Mouse (Mus musculus): Measurements from ENCODE around the gene Gfod2. TPM values are rescaled to one million over a fixed set of nuclear protein-coding genes. Genes with fewer than 3 reads are reported as not detected.

Gfod2 gene
- polyA plus RNA-seq (2016; fragmentation: Nextera tagmentation; extraction: Ambion mirVana): 52.9 and 58.8 TPM in 2 replicates

DNA sequence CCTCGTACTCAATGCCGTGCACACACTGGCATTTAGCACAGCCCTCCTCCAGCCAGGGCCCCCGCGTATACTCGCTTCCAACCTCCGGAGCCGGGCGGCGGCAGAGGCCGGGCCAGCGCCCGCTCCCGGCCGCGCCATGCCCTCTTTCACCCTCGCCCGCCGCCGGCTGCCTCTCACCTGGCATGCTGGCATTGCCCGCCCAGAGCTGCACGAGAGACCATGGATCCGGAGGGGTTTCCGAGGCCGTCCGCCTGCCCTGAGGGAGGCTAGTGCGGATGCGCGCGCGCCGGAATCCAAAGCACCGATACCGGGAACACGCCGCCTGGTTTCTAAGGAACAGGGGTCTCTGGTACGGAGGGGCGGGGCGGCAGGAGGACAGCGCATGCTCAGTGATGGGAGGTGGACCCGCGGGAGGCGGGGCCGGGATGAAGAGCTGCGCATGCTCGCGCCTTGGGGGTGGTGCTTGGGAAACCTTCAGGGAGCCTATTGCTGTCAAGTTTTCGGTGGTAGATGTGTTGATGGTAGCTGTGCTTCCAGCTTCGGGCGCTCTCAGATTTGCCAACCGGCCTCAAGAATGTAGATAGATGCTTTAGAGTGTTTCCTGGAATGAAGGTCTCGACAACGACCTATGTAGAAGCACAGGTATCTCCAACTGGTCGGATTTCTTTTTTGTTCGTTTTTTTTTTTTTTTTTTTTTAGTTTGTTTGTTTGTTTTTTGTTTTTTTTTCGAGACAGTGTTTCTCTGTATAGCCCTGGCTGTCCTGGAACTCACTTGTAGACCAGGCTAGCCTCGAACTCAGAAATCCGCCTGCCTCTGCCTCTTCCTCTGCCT is at the start of gene Gfod2:
TSS of gene Gfod2 (minus strand) at position 388 of the 832 bp plus-strand sequence.
- H3K27me3 ChIP-seq: no peaks in the 10 kb centered on the region
- no peaks in the 10 kb centered on the region for H3K36me3 ChIP-seq
- peaks cover 19% of the 10 kb centered on the region for H3K4me1 ChIP-seq
- peak within 1 kb of the TSS; percentile 89 for H3K9ac ChIP-seq (replicated peaks)
- 5% methylated on average over 57 of the region's 57 CpGs for WGBS
- no peaks in the 10 kb centered on the region for H3K9me3 ChIP-seq
- peak; percentile 98 for ATAC-seq (ENCODE audit: low FRiP score, low read depth)
- peak within 1 kb of the TSS; percentile 84 for H3K4me3 ChIP-seq
- peak within 1 kb of the TSS; percentile 88 for H3K27ac ChIP-seq (replicated peaks)
- H3K4me2 ChIP-seq (replicated peaks): peak within 1 kb of the TSS; percentile 75

DNA sequence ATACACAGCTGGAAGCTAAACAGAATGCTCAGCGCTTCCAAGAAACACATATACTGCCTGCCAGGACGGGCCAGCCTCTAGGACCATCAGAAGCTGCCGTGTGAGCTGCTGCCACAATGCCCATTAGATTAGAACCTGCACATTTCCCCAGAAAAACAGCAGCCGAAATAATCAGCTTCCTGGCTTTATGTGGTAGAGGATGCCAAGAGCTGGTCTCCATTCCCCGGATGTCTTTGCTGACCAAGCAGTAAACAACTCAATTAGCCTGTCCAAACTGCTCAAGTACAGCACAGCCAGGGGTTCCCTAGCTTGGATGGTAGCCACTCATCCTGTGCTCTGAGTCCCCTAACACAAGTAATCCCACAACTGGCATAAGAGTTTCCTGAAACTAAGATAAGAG is 49.3 kb upstream of the Gfod2 start:
- 92% methylated on average over 5 of the region's 5 CpGs for WGBS
- Histone ChIP-seq H3K4me3 (no peak overlapping the region), H3K4me1 (no peaks in the 10 kb centered on the region; the same call in 1 of the 2 replicates), H3K9me3 (no peaks in the 10 kb centered on the region), H3K36me3 (peaks cover 15% of the 10 kb centered on the region), H3K4me2 (replicated peaks) (no peak overlapping the region), H3K27ac (replicated peaks) (no peak overlapping the region), H3K27me3 (no peaks in the 10 kb centered on the region), H3K9ac (replicated peaks) (no peak overlapping the region)
- no peak for ATAC-seq (ENCODE audit: low FRiP score, low read depth)

DNA sequence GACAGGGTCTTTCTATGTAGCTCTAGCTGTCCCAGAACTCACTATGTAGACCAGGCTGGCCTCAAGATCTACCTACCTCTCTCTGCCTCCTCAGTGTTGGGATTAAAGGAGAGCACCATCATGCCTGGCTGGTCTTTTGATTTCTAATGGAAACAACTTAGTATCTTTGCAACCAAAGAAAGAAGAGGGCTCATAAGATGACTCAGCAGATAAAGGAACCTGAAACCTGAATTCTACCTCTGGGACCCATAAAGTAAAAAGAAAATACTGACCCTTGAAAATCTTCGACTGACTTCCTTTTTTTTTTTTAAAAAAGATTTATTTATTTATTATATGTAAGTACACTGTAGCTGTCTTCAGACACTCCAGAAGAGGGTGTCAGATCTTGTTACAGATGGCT is 47.5 kb upstream of the Gfod2 start:
- H3K27ac ChIP-seq (replicated peaks): no peak overlapping the region
- no peak for ATAC-seq (ENCODE audit: low FRiP score, low read depth)
- H3K4me3 ChIP-seq: no peak overlapping the region
- H3K9ac ChIP-seq (replicated peaks): no peak overlapping the region
- no peaks in the 10 kb centered on the region; the same call in 1 of the 2 replicates for H3K4me1 ChIP-seq
- no peaks in the 10 kb centered on the region for H3K9me3 ChIP-seq
- peaks cover 15% of the 10 kb centered on the region for H3K36me3 ChIP-seq
- 92% methylated on average over 1 of the region's 1 CpGs for WGBS
- no peaks in the 10 kb centered on the region for H3K27me3 ChIP-seq
- no peak overlapping the region for H3K4me2 ChIP-seq (replicated peaks)

DNA sequence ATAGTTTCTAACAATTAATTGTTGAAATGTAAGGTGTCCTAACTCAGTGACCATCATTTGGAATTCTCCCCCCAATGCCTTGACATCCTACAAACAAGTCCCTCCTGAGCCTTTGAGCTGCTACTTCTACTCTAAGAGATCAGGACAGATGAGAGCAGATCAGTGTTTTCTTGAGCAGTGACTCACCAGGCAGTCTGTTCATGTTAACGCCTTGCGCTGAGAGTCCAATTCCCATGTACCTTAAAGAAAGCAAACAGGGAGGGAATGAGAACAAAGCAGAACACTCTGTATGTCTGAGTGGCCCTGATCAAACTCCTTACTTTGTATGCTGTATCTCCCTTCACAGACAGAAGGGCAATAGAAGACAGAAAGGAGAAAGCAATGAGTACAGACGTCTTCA is 46.9 kb upstream of the Gfod2 start:
- no peak for ATAC-seq (ENCODE audit: low FRiP score, low read depth)
- Histone ChIP-seq H3K27ac (replicated peaks) (no peak overlapping the region), H3K4me2 (replicated peaks) (no peak overlapping the region), H3K4me1 (no peaks in the 10 kb centered on the region; the same call in 1 of the 2 replicates), H3K4me3 (no peak overlapping the region), H3K36me3 (peaks cover 14% of the 10 kb centered on the region), H3K9me3 (no peaks in the 10 kb centered on the region), H3K9ac (replicated peaks) (no peak overlapping the region), H3K27me3 (no peaks in the 10 kb centered on the region)
- WGBS: 78% methylated on average over 3 of the region's 3 CpGs

DNA sequence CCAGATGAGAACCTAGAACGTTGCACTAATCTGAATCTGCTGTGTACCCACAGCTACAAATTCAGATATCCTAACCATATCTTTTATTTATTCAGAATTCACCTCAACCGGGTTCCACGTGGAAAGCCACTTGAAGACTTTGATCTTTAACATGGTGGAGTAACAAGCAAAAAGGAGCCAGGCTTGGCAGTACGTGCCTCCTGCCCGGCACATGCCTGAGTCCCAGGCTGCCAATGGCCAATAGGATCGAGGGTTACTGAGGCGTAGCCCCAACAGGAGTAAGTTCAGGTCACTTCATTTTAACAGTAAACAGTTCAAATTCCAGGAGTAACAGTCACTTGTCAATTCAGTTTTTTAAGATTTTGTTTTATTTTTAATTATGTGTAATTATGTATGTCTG is 46.3 kb upstream of the Gfod2 start:
- H3K4me3 ChIP-seq: no peak overlapping the region
- 91% methylated on average over 7 of the region's 7 CpGs for WGBS
- no peak for ATAC-seq (ENCODE audit: low FRiP score, low read depth)
- H3K36me3 ChIP-seq: peaks cover 15% of the 10 kb centered on the region
- H3K4me1 ChIP-seq: no peaks in the 10 kb centered on the region
- no peak overlapping the region for H3K27ac ChIP-seq (replicated peaks)
- no peaks in the 10 kb centered on the region for H3K27me3 ChIP-seq
- no peak overlapping the region for H3K4me2 ChIP-seq (replicated peaks)
- H3K9ac ChIP-seq (replicated peaks): no peak overlapping the region
- H3K9me3 ChIP-seq: no peaks in the 10 kb centered on the region

DNA sequence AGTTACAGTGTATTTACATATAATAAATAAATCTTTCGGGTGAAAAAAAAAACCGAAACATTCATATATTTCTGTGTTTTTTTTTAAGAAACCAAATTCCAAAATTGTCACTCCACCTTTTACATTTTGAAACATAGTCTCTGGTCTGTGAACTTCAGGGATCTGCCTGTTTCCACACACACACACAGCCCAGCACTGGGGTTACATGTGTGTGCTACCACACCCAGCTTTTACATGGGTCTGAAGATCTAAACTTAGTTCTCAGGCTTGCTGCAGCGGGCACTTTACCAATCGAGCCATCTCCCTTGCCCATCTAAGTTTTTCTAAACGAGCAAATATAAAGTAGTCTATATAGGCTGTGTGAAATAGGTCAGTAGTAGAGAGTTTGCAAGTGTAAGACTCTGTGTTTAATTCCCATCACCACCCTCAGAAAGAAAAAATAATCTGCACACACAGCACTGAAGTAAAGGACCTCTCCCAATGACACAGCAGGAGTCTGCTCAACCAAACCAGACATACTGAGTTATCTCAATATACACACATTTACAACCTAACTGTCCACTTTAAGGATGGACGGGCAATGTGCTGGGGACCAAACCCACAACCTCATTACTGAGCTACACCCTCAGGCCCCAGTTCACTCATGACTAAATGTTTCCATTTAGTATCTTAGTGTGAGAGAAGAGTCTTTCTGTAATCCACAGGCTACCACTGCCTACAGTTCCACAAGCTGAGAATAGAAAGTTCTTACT is 42.9 kb upstream of the Gfod2 start:
- Histone ChIP-seq H3K27me3 (no peaks in the 10 kb centered on the region), H3K9ac (replicated peaks) (no peak overlapping the region), H3K27ac (replicated peaks) (no peak overlapping the region), H3K36me3 (peaks cover 21% of the 10 kb centered on the region), H3K4me3 (no peak overlapping the region), H3K4me2 (replicated peaks) (no peak overlapping the region), H3K4me1 (peaks cover 6% of the 10 kb centered on the region; the same call in 1 of the 2 replicates), H3K9me3 (no peaks in the 10 kb centered on the region)
- ATAC-seq (ENCODE audit: low FRiP score, low read depth): no peak
- WGBS: 92% methylated on average over 6 of the region's 6 CpGs

DNA sequence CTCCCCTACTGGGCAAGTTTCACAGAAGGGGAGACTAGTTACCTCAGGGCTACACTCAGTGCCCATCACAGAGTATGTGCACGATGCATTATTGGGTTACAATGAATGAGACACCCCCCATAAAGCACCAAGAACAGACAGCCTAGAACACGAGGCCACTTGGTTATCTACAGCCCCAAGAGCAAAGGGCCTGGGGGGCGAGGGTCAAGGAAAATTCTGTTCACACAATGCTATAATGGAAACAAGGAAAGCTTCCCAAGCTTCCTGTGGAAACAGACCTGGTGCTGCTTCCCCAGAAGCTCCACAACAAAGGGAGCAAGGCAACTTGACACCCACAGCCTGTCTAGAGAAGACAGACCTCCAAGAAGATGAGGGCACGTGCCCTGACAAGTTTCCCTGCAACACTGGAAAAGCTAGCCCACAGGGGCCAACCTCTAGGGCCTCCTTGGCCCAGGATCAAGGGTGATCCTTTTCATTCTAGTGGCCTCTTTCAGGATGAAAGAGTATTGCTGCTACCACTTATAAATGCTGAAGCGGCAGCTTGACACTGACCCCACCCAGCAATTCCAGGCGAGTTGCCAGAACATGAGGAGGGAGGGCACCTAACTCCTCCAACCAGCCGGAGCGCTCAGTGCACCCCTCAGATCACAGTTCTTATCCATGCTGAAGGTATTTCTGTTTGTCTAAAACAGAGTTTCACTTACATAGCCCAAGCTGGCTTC is 40.8 kb upstream of the Gfod2 start:
- WGBS: 77% methylated on average over 8 of the region's 8 CpGs
- ATAC-seq (ENCODE audit: low FRiP score, low read depth): no peak
- peaks cover 6% of the 10 kb centered on the region; the same call in 1 of the 2 replicates for H3K4me1 ChIP-seq
- H3K4me3 ChIP-seq: no peak overlapping the region
- H3K9ac ChIP-seq (replicated peaks): no peak overlapping the region
- 0 out of 2 replicates have a peak overlapping the region, but pooled peaks have one; percentile 20 for H3K27ac ChIP-seq (replicated peaks)
- H3K27me3 ChIP-seq: no peaks in the 10 kb centered on the region
- H3K4me2 ChIP-seq (replicated peaks): no peak overlapping the region
- 0 out of 2 replicates have a peak, but pooled peaks cover 10% of the 10 kb centered on the region for H3K36me3 ChIP-seq
- no peaks in the 10 kb centered on the region for H3K9me3 ChIP-seq

DNA sequence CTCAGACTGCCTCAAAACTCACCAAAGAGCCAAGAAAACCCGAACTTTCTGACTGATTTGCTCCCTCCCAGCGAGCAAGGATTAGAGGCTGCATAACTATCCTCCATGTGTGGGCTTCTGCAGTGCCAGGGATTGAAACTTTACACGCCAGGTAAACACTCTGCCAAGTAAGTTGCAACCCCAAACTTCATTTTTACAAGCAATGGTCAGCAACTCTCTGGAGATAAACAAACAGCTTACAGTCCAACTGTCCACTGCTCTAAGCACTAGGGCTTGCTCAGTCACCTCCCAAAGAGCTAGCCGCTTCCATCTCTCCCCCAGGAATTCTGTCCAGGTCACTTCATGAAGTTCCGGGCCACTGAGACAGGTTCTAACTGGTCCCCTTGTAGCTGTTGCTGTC is 39.9 kb upstream of the Gfod2 start:
- H3K27me3 ChIP-seq: no peaks in the 10 kb centered on the region
- no peak for ATAC-seq (ENCODE audit: low FRiP score, low read depth)
- H3K9me3 ChIP-seq: no peaks in the 10 kb centered on the region
- no peak overlapping the region for H3K4me3 ChIP-seq
- no peak overlapping the region for H3K9ac ChIP-seq (replicated peaks)
- peaks cover 6% of the 10 kb centered on the region; the same call in 1 of the 2 replicates for H3K4me1 ChIP-seq
- 92% methylated on average over 5 of the region's 5 CpGs for WGBS
- 0 out of 2 replicates have a peak, but pooled peaks cover 10% of the 10 kb centered on the region for H3K36me3 ChIP-seq
- no peak overlapping the region for H3K27ac ChIP-seq (replicated peaks)
- no peak overlapping the region for H3K4me2 ChIP-seq (replicated peaks)

DNA sequence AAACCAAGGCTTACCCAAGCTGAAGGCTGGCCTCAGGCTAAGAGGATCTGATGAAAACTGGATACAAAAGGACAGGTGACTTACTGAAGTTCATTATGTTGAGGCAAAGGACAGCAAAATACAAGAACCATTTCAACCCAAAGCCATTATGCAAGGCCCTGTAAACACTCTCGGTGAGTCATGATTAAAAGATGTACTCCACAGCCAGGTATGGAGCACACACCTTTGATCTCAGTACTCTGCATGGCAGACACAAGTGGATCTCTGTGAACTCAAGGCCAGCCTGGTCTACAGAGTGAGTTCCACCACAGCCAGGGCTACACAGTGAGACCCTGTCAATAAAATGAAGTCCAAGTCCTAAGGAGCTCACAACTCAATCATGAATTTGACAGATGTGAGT is 37.3 kb upstream of the Gfod2 start:
- H3K4me1 ChIP-seq: peaks cover 6% of the 10 kb centered on the region; the same call in 1 of the 2 replicates
- no peak overlapping the region for H3K27ac ChIP-seq (replicated peaks)
- ATAC-seq (ENCODE audit: low FRiP score, low read depth): no peak
- H3K9ac ChIP-seq (replicated peaks): no peak overlapping the region
- H3K4me3 ChIP-seq: no peak overlapping the region
- H3K4me2 ChIP-seq (replicated peaks): no peak overlapping the region
- peaks cover 13% of the 10 kb centered on the region; the same call in 1 of the 2 replicates for H3K36me3 ChIP-seq
- no peaks in the 10 kb centered on the region for H3K9me3 ChIP-seq
- 94% methylated on average over 1 of the region's 1 CpGs for WGBS
- H3K27me3 ChIP-seq: no peaks in the 10 kb centered on the region

DNA sequence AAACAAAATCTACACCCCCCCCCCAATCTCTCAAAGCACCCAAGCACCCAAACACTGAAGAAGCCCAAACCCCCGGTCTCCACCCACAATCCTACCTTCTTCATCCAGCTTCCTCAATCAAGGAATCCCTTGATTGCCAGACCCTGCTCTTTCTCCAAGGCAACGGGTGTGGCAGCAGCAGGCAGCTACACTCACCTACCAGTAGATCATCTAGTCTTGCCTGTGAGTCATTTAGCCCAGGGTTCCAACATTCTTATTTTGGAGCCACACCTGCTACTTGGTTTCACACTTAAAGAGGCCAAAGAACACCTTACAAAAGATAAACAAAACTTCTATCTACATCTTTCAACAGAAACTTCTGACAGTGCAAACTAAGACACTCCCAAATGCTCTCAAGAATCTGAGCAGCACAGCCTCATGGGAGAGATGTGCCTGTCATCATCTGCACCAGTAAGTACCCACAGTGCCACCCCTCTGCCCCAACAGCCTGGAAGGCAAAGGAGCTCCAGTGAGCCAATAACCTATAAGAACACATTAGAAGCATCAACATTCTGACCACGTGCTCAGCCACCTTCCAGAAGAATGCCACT is 35.6 kb upstream of the Gfod2 start:
- peaks cover 4% of the 10 kb centered on the region; the same call in 1 of the 2 replicates for H3K36me3 ChIP-seq
- H3K4me2 ChIP-seq (replicated peaks): no peak overlapping the region
- no peak overlapping the region for H3K4me3 ChIP-seq
- peaks cover 1% of the 10 kb centered on the region; the same call in 1 of the 2 replicates for H3K4me1 ChIP-seq
- ATAC-seq (ENCODE audit: low FRiP score, low read depth): no peak
- WGBS: 87% methylated on average over 3 of the region's 3 CpGs
- H3K27me3 ChIP-seq: no peaks in the 10 kb centered on the region
- H3K9me3 ChIP-seq: no peaks in the 10 kb centered on the region
- H3K27ac ChIP-seq (replicated peaks): no peak overlapping the region
- no peak overlapping the region for H3K9ac ChIP-seq (replicated peaks)

DNA sequence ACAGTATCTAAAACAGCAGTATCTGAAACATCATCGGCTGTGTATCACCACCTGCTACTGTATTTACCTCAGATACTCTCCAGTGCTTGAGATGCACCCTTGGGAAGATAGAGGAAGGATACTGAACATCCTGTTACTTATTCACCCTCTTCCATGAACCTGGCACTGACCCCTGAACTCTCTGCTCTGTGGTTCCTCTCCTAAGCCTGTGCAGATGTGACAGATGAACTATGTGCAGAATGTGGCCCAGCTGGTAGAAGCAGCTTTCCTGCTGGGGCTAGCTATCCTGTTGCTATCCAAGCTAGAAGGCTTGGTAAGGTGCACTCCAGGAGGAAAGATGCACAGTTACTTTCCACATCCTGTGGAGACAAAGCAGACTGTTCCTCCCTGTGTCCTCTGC is 34.9 kb upstream of the Gfod2 start:
- WGBS: 90% methylated on average over 1 of the region's 1 CpGs
- H3K4me1 ChIP-seq: no peaks in the 10 kb centered on the region
- no peak overlapping the region for H3K27ac ChIP-seq (replicated peaks)
- no peak overlapping the region for H3K4me3 ChIP-seq
- no peak overlapping the region for H3K9ac ChIP-seq (replicated peaks)
- no peaks in the 10 kb centered on the region for H3K9me3 ChIP-seq
- no peak for ATAC-seq (ENCODE audit: low FRiP score, low read depth)
- H3K27me3 ChIP-seq: no peaks in the 10 kb centered on the region
- H3K36me3 ChIP-seq: peaks cover 3% of the 10 kb centered on the region; the same call in 1 of the 2 replicates
- H3K4me2 ChIP-seq (replicated peaks): no peak overlapping the region

Data from midbrain, embryonic 12.5 days (tissue).